Mouse (Mus musculus) CH12.LX (cell line): ENCODE data around the gene Actr2. TPM values are rescaled to one million over a fixed set of nuclear protein-coding genes. Genes with fewer than 3 reads are reported as not detected.

ENCODE experiments used
- DNase-seq: peaks from one replicate; pipeline ENCODE4 v3.0.0-alpha.2; 2013; ENCODE audit errors: extremely low read depth
- H3K27ac ChIP-seq: 2 replicates; pipeline ENCODE4 v1.5.1; 2012; ENCODE audit warnings: low read depth, mild to moderate bottlenecking, control low read depth, moderate library complexity; ENCODE audit not compliant: insufficient read depth
- H3K27me3 ChIP-seq: replicated peaks from 2 replicates; pipeline ENCODE3; 2012; ENCODE audit warnings: inconsistent platforms
- H3K36me3 ChIP-seq, 2 experiments: replicated peaks in 1 of 2; 2 replicates each; pipeline versions ENCODE3 to v1.6.1; 2012; ENCODE audit warnings: inconsistent platforms in 1 of 2, low read length in 1 of 2, mild to moderate bottlenecking in 1 of 2, mixed read lengths in 1 of 2, moderate library complexity in 1 of 2; ENCODE audit not compliant: control insufficient read depth in 1 of 2, insufficient read depth in 1 of 2
- H3K4me1 ChIP-seq, 2 experiments: 2 replicates each; pipeline ENCODE4 v1.6.1; 2012; ENCODE audit warnings: inconsistent platforms in 1 of 2, moderate library complexity in 1 of 2; ENCODE audit not compliant: insufficient read depth in 2 of 2, control insufficient read depth in 1 of 2
- H3K4me2 ChIP-seq: 2 replicates; pipeline ENCODE4 v1.6.1; 2012; ENCODE audit warnings: low read depth, mild to moderate bottlenecking, control low read depth; ENCODE audit not compliant: poor library complexity, insufficient read depth, severe bottlenecking
- H3K4me3 ChIP-seq, 3 experiments: fragments of 150-350 bp in 1 of 3; sonication (generic) in 1 of 3; replicated peaks in 1 of 3; 2 replicates each; pipeline versions ENCODE3 to v1.5.1; 2011 to 2012; ENCODE audit warnings: low read depth in 2 of 3, low read length in 2 of 3, mild to moderate bottlenecking in 2 of 3, moderate library complexity in 2 of 3, control low read depth in 1 of 3, improper control_type of control experiment in 1 of 3, inconsistent platforms in 1 of 3, mixed read lengths in 1 of 3; ENCODE audit not compliant: poor library complexity in 1 of 3
- H3K79me2 ChIP-seq: replicated peaks from 2 replicates; pipeline ENCODE4 v1.6.1; 2012; ENCODE audit warnings: mild to moderate bottlenecking, moderate library complexity; ENCODE audit not compliant: control insufficient read depth, poor library complexity, insufficient read depth, severe bottlenecking; ENCODE audit errors: extremely low read depth
- H3K9ac ChIP-seq: 2 replicates; pipeline ENCODE4 v1.6.1; 2012; ENCODE audit warnings: low read depth, mild to moderate bottlenecking, control low read depth, moderate library complexity; ENCODE audit not compliant: insufficient read depth
- H3K9me3 ChIP-seq: replicated peaks from 2 replicates; pipeline ENCODE3; 2012; ENCODE audit warnings: low read length, inconsistent platforms, mixed read lengths
- BHLHE40 ChIP-seq: IDR thresholded peaks from 2 replicates; pipeline ENCODE4 v1.6.1; 2011; ENCODE audit warnings: mild to moderate bottlenecking, low read depth, low read length, improper control_type of control experiment
- CHD1 ChIP-seq: IDR thresholded peaks from 2 replicates; pipeline ENCODE4 v1.6.1; 2012; ENCODE audit warnings: low read depth, low read length, improper control_type of control experiment, inconsistent platforms
- CHD2 ChIP-seq: IDR thresholded peaks from 2 replicates; pipeline ENCODE4 v1.6.1; 2011; ENCODE audit warnings: low read length, improper control_type of control experiment
- CTCF ChIP-seq, 2 experiments: IDR thresholded peaks in 1 of 2; conservative IDR thresholded peaks in 1 of 2; 2 replicates each; pipeline ENCODE4 v1.5.1; 2011 to 2012; ENCODE audit warnings: low read depth in 2 of 2, low read length in 2 of 2, improper control_type of control experiment in 1 of 2, inconsistent platforms in 1 of 2, mild to moderate bottlenecking in 1 of 2, moderate library complexity in 1 of 2
- ELF1 ChIP-seq: IDR thresholded peaks from 2 replicates; pipeline ENCODE4 v1.6.1; 2014; ENCODE audit warnings: low read depth, mild to moderate bottlenecking, inconsistent platforms, low read length, improper control_type of control experiment
- EP300 ChIP-seq: IDR thresholded peaks from 2 replicates; pipeline ENCODE4 v1.6.1; 2011; ENCODE audit warnings: low read length, improper control_type of control experiment
- ETS1 ChIP-seq: conservative IDR thresholded peaks from 2 replicates; pipeline ENCODE4 v1.6.1; 2012; ENCODE audit warnings: low read depth, mild to moderate bottlenecking, inconsistent platforms, low read length, improper control_type of control experiment, moderate library complexity
- GABPA ChIP-seq: IDR thresholded peaks from 2 replicates; pipeline ENCODE4 v1.6.1; 2012; ENCODE audit warnings: low read depth, low read length, improper control_type of control experiment, inconsistent platforms; ENCODE audit not compliant: insufficient replicate concordance
- HCFC1 ChIP-seq: IDR thresholded peaks from 2 replicates; pipeline ENCODE4 v1.6.1; 2012; ENCODE audit warnings: low read depth, mild to moderate bottlenecking, inconsistent platforms, low read length, improper control_type of control experiment
- JUND ChIP-seq: conservative IDR thresholded peaks from 2 replicates; pipeline ENCODE4 v1.6.1; 2011; ENCODE audit warnings: low read depth, low read length, improper control_type of control experiment
- MAX ChIP-seq: IDR thresholded peaks from 2 replicates; pipeline ENCODE4 v1.6.1; 2011; ENCODE audit warnings: low read length, improper control_type of control experiment
- MAZ ChIP-seq: IDR thresholded peaks from 2 replicates; pipeline ENCODE4 v1.6.1; 2012; ENCODE audit warnings: low read depth, mild to moderate bottlenecking, inconsistent platforms, low read length, improper control_type of control experiment, moderate library complexity
- MEF2A ChIP-seq: IDR thresholded peaks from 2 replicates; pipeline ENCODE4 v1.6.1; 2014; ENCODE audit warnings: low read depth, mild to moderate bottlenecking, inconsistent platforms, low read length, improper control_type of control experiment, borderline replicate concordance
- MXI1 ChIP-seq: IDR thresholded peaks from 2 replicates; pipeline ENCODE4 v1.6.1; 2011; ENCODE audit warnings: mild to moderate bottlenecking, low read depth, low read length, improper control_type of control experiment
- MYC ChIP-seq: IDR thresholded peaks from 2 replicates; pipeline ENCODE4 v1.6.1; 2011; ENCODE audit warnings: low read depth, mild to moderate bottlenecking, improper control_type of control experiment, low read length
- NELFE ChIP-seq: IDR thresholded peaks from 2 replicates; pipeline ENCODE4 v1.6.1; 2011; ENCODE audit warnings: low read depth, low read length, improper control_type of control experiment
- NRF1 ChIP-seq: IDR thresholded peaks from 2 replicates; pipeline ENCODE4 v1.6.1; 2014; ENCODE audit warnings: low read depth, mild to moderate bottlenecking, inconsistent platforms, low read length, improper control_type of control experiment, moderate library complexity
- POLR2A ChIP-seq: IDR thresholded peaks from 2 replicates; pipeline ENCODE4 v1.6.1; 2011; ENCODE audit warnings: low read depth, mild to moderate bottlenecking, improper control_type of control experiment, low read length
- POLR2AphosphoS2 ChIP-seq: IDR thresholded peaks from 2 replicates; pipeline ENCODE4 v1.6.1; 2011; ENCODE audit warnings: low read depth, low read length, improper control_type of control experiment
- RAD21 ChIP-seq: IDR thresholded peaks from 2 replicates; pipeline ENCODE4 v1.6.1; 2011; ENCODE audit warnings: low read depth, mild to moderate bottlenecking, low read length, improper control_type of control experiment, moderate library complexity
- RCOR1 ChIP-seq: conservative IDR thresholded peaks from 2 replicates; pipeline ENCODE4 v1.6.1; 2012; ENCODE audit warnings: low read depth, mild to moderate bottlenecking, inconsistent platforms, low read length, improper control_type of control experiment
- SIN3A ChIP-seq: IDR thresholded peaks from 2 replicates; pipeline ENCODE4 v1.6.1; 2012; ENCODE audit warnings: low read length, improper control_type of control experiment, inconsistent platforms
- SMC3 ChIP-seq: IDR thresholded peaks from 2 replicates; pipeline ENCODE4 v1.6.1; 2011; ENCODE audit warnings: low read depth, low read length, improper control_type of control experiment
- TBP ChIP-seq: conservative IDR thresholded peaks from 2 replicates; pipeline ENCODE4 v1.6.1; 2011; ENCODE audit warnings: low read depth, low read length, improper control_type of control experiment
- TCF12 ChIP-seq: IDR thresholded peaks from 2 replicates; pipeline ENCODE4 v1.6.1; 2014; ENCODE audit warnings: low read depth, mild to moderate bottlenecking, inconsistent platforms, low read length, improper control_type of control experiment
- UBTF ChIP-seq: IDR thresholded peaks from 2 replicates; pipeline ENCODE4 v1.6.1; 2012; ENCODE audit warnings: low read depth, mild to moderate bottlenecking, inconsistent platforms, low read length, improper control_type of control experiment, moderate library complexity
- USF1 ChIP-seq: IDR thresholded peaks from 2 replicates; pipeline ENCODE4 v1.6.1; 2014; ENCODE audit warnings: low read depth, mild to moderate bottlenecking, inconsistent platforms, low read length, improper control_type of control experiment
- USF2 ChIP-seq: conservative IDR thresholded peaks from 2 replicates; pipeline ENCODE4 v1.6.1; 2011; ENCODE audit warnings: low read depth, low read length, improper control_type of control experiment
- ZC3H11A ChIP-seq: IDR thresholded peaks from 2 replicates; pipeline ENCODE4 v1.6.1; 2012; ENCODE audit warnings: low read depth, mild to moderate bottlenecking, inconsistent platforms, low read length, improper control_type of control experiment
- ZKSCAN1 ChIP-seq: IDR thresholded peaks from 2 replicates; pipeline ENCODE4 v1.6.1; 2012; ENCODE audit warnings: low read depth, inconsistent platforms, low read length, improper control_type of control experiment, borderline replicate concordance
- ZMIZ1 ChIP-seq: IDR thresholded peaks from 2 replicates; pipeline ENCODE4 v1.6.1; 2012; ENCODE audit warnings: low read depth, mild to moderate bottlenecking, inconsistent platforms, low read length, improper control_type of control experiment
- ZNF384 ChIP-seq: IDR thresholded peaks from 2 replicates; pipeline ENCODE4 v1.6.1; 2012; ENCODE audit warnings: low read depth, low read length, improper control_type of control experiment, inconsistent platforms
- dilution Hi-C: fragments of 300-500 bp; cut with MboI; formaldehyde crosslinking; loops from 2 replicates; pipeline ENCODE4 v1.14.3; 2020; ENCODE audit warnings: low sequenced_read_pairs; ENCODE audit not compliant: extremely low pct_unique_long_range_greater_than_20kb, extremely low pct_ligation_motif_present
- in situ Hi-C: fragments of 300-500 bp; cut with MboI; formaldehyde crosslinking; loops from 3 replicates; pipeline ENCODE4 v1.14.3; 2019; ENCODE audit warnings: low sequenced_read_pairs, low pct_ligation_motif_present, low pct_unique_long_range_greater_than_20kb, mixed read lengths
- polyA plus RNA-seq: library from polyadenylated mRNA; unstranded; fragments of >175 nt; gene quantifications from 2 replicates; pipeline ENCODE4 v1.2.1, GENCODE M21; 2012; ENCODE audit warnings: low read depth; ENCODE audit not compliant: insufficient read length
- total RNA-seq, 2 experiments: library from RNA; depleted of rRNA; stranded (reverse); fragments of 300-350 nt in 1 of 2; fragments of >200 nt in 1 of 2; gene quantifications; 2 replicates each; pipeline ENCODE4 v1.2.3; 2012 to 2014

The Actr2 gene
- total and polyA plus RNA-seq, 3 experiments, result 141 to 327 (median 189) TPM

DNA sequence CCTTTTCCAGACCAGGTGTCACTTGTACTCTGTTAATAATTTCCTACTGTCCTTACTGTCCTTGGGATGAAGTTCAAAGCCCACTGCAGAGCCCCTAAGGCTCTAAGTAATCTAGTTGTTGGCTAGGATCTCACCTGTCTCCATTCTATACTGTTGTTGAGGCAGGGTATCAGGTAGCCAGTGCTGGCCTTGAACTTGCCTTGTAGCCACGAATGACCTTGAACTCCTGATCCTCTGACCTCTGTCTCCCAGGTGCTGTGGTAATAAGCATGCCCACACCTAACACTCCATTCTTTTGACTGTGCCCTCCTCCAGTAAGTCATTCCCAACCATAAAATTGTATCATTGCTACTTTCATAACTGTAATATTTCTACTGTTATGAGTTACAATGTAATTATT lies 21.0 kb upstream of the Actr2 start:
- no peak overlapping the region for H3K27ac ChIP-seq
- in situ Hi-C loops, result loop anchor here (10.0 kb wide), 1 partner anchor 261 kb away; no protein-coding TSS in a partner anchor
- no peak overlapping the region for H3K9ac ChIP-seq
- no peak overlapping the region for H3K4me2 ChIP-seq
- peaks cover 9% of the 10 kb centered on the region for H3K9me3 ChIP-seq
- dilution Hi-C loops, result no loop called here
- TF ChIP-seq USF1, result no peak
- no peak for DNase-seq
- H3K4me3 ChIP-seq, result no peak overlapping the region
- H3K36me3 ChIP-seq, result no peaks in the 10 kb centered on the region
- no peaks in the 10 kb centered on the region for H3K27me3 ChIP-seq
- peaks cover 0 to 3% of the 10 kb centered on the region in 2 experiments; a peak in 1 of 4 replicates for H3K4me1 ChIP-seq
- H3K79me2 ChIP-seq, result no peaks in the 10 kb centered on the region

GRCm38 (mm10) chr11:20132955-20133562 lies 20.3 kb upstream of the Actr2 start:
- H3K4me1 ChIP-seq, result peaks cover 0 to 3% of the 10 kb centered on the region in 2 experiments; a peak in 1 of 4 replicates
- peak; percentile 91 for DNase-seq
- dilution Hi-C loops (no loop called here), in situ Hi-C loops (loop anchor here (10.0 kb wide), 1 partner anchor 262 kb away; no protein-coding TSS in a partner anchor)
- peak overlapping the region; percentile 79 for H3K4me2 ChIP-seq
- peaks cover 13% of the 10 kb centered on the region for H3K9me3 ChIP-seq
- no peak overlapping the region for H3K27ac ChIP-seq
- H3K79me2 ChIP-seq, result no peaks in the 10 kb centered on the region
- no peaks in the 10 kb centered on the region for H3K36me3 ChIP-seq
- no peaks in the 10 kb centered on the region for H3K27me3 ChIP-seq
- peak overlapping the region; percentile 7 to 46 (median 31) for H3K4me3 ChIP-seq
- no peak overlapping the region for H3K9ac ChIP-seq
- TF ChIP-seq UBTF (no peak), MEF2A (peak; percentile 76), EP300 (peak; percentile 81), ZC3H11A (peak; percentile 58), ZMIZ1 (no peak), USF1 (no peak), RAD21 (peak; percentile 96), CHD1 (no peak), CHD2 (no peak), MXI1 (peak; percentile 56; the same call in 1 of the 2 replicates), NRF1 (no peak), BHLHE40 (no peak; the same call in 1 of the 2 replicates), CTCF (conservative IDR thresholded peaks at IDR 0.05 in 1 of 2, IDR thresholded peaks at IDR 0.05 in 1 of 2; ENCODE audit: low read depth in 2 of 2, low read length in 2 of 2) (peak; percentile 66 to 94; a peak in 3 of 4 replicates), RCOR1 (0 out of 2 replicates have a peak, but pooled peaks have one; percentile 64), SIN3A (peak; percentile 79), ZKSCAN1 (no peak), TCF12 (peak; percentile 53; the same call in 1 of the 2 replicates), GABPA (no peak), TBP (no peak), MAZ (0 out of 2 replicates have a peak, but pooled peaks have one; percentile 79), ZNF384 (peak; percentile 42), POLR2AphosphoS2 (no peak), JUND (no peak; the same call in 1 of the 2 replicates), ETS1 (peak; percentile 65), SMC3 (peak; percentile 89), MYC (0 out of 2 replicates have a peak, but pooled peaks have one; percentile 53), NELFE (peak; percentile 61; the same call in 1 of the 2 replicates), POLR2A (no peak), ELF1 (peak; percentile 37; the same call in 1 of the 2 replicates), HCFC1 (peak; percentile 48), MAX (peak; percentile 34; the same call in 1 of the 2 replicates), USF2 (no peak)
